ENCODE assay signal across 15 mouse cellular contexts in genomic region chr2:152617374-152617773, GRCm38 (mm10). TPM values are rescaled to one million over a fixed set of nuclear protein-coding genes. Genes with fewer than 3 reads are reported as not detected.
DNase-seq lines count a peak whose midpoint lies in the region; ATAC-seq and TF ChIP-seq lines count a peak whose summit lies in the region.
"Had no signal": no experiment of that assay in that cellular context is flagged by ENCODE, and none has a peak within 500 bp of the region (broad histone marks: within the 10 kb centered on the region; RNA-seq: fewer than 3 reads in every experiment).

No protein-coding gene starts in this region.

- DNase-seq in layer of hippocampus, adult 2 months (ENCODE audit: low spot score in 2 of 2) = no peak
- DNase-seq in layer of hippocampus, postnatal 10 days (ENCODE audit: low spot score in 2 of 2) = no peak
- peak; percentile 63 for DNase-seq in 416B (ENCODE audit: low read depth)
- peak; percentile 26 for DNase-seq in CD4-positive helper T cell, adult 2 months (ENCODE audit: low read depth, low spot score)
- peak; percentile 16 for DNase-seq in c-Kit-positive CD71-positive TER-119-negative erythroid progenitor cells, embryonic 14.5 days (ENCODE audit: low read depth)
- DNase-seq in right cerebral cortex, adult 18-20 months = no peak
- DNase-seq in forebrain, embryonic 10.5 days (ENCODE audit: extremely low spot score, low spot score) = no peak
- DNase-seq: kidney, postnatal 4 days had no signal

- peaks cover 10% of the 10 kb centered on the region for H3K4me1 ChIP-seq in forebrain, embryonic 10.5 days
- H3K4me1 ChIP-seq: embryonic facial prominence, embryonic 12.5 days had no signal

- no peaks in the 10 kb centered on the region for H3K9me3 ChIP-seq in forebrain, embryonic 10.5 days
- H3K9me3 ChIP-seq: embryonic facial prominence, embryonic 12.5 days; heart, embryonic 10.5 days had no signal

- no peak overlapping the region for H3K4me3 ChIP-seq in layer of hippocampus, adult 2 months
- no peak overlapping the region for H3K4me3 ChIP-seq in forebrain, embryonic 10.5 days
- H3K4me3 ChIP-seq: embryonic facial prominence, embryonic 12.5 days; heart, embryonic 10.5 days had no signal

- H3K27ac ChIP-seq in layer of hippocampus, adult 2 months = no peak overlapping the region
- H3K27ac ChIP-seq in forebrain, embryonic 10.5 days = no peak overlapping the region
- H3K27ac ChIP-seq: embryonic facial prominence, embryonic 12.5 days; heart, embryonic 10.5 days; hindbrain, embryonic 14.5 days; macrophage had no signal

- no peaks in the 10 kb centered on the region for H3K27me3 ChIP-seq in forebrain, embryonic 10.5 days (ENCODE audit: poor library complexity, severe bottlenecking)
- H3K27me3 ChIP-seq: embryonic facial prominence, embryonic 12.5 days had no signal

- peak; percentile 61 for TF ChIP-seq CTCF in layer of hippocampus, adult 2 months (conservative IDR thresholded peaks at IDR 0.05)

- H3K36me3 ChIP-seq in forebrain, embryonic 10.5 days (replicated peaks) = no peaks in the 10 kb centered on the region
- H3K36me3 ChIP-seq: embryonic facial prominence, embryonic 12.5 days; heart, embryonic 10.5 days had no signal

- 58% methylated on average over 5 of the region's 5 CpGs for whole genome bisulfite sequencing in forebrain, embryonic 10.5 days

- ATAC-seq in granulocyte monocyte progenitor cell, adult 5-6 weeks (replicated peaks; ENCODE audit: poor library complexity, severe bottlenecking) = no peak

RNA-seq across cellular contexts. Expression of gene Defb25, which starts 5.5 kb away (rescaled TPM):
- total RNA-seq in layer of hippocampus, adult 2 months (2021) = not detected
- not detected for total RNA-seq in layer of hippocampus, postnatal 10 days (2021)
- total RNA-seq in granulocyte monocyte progenitor cell, adult 5-6 weeks (2014; fragmentation: Nextera tagmentation) = not detected in 2 replicates
- not detected in 2 replicates for total RNA-seq in granulocyte monocyte progenitor cell, adult 5-6 weeks (2017)
- not detected in 2 replicates for polyA plus RNA-seq in forebrain, embryonic 10.5 days (2016; fragmentation: Nextera tagmentation; extraction: Ambion mirVana)
- total RNA-seq: left cerebral cortex, postnatal 36 days had no signal
- polyA plus RNA-seq: embryonic facial prominence, embryonic 12.5 days; heart, embryonic 10.5 days; hindbrain, embryonic 14.5 days; macrophage had no signal

RNA-seq across cellular contexts. Expression of gene Rem1, which starts 9.4 kb away (rescaled TPM):
- 1 to 10 TPM in 1 of 2 experiments, under 1 TPM in 1; 0.42 to 2.0 TPM for total RNA-seq in layer of hippocampus, adult 2 months (2021)
- under 1 TPM; 0.91 to 0.96 TPM for total RNA-seq in layer of hippocampus, postnatal 10 days (2021)
- 0.45 TPM in 1 of 2 replicates, not detected in the other for total RNA-seq in granulocyte monocyte progenitor cell, adult 5-6 weeks (2014; fragmentation: Nextera tagmentation)
- total RNA-seq in granulocyte monocyte progenitor cell, adult 5-6 weeks (2017) = not detected in 2 replicates
- polyA plus RNA-seq in forebrain, embryonic 10.5 days (2016; fragmentation: Nextera tagmentation; extraction: Ambion mirVana) = 0.16 and 0.18 TPM in 2 replicates
- polyA plus RNA-seq: macrophage had no signal

RNA-seq across cellular contexts. Expression of gene Defb36, which starts 13.2 kb away (rescaled TPM):
- not detected for total RNA-seq in layer of hippocampus, adult 2 months (2021)
- total RNA-seq in layer of hippocampus, postnatal 10 days (2021) = not detected
- not detected in 2 replicates for total RNA-seq in granulocyte monocyte progenitor cell, adult 5-6 weeks (2014; fragmentation: Nextera tagmentation)
- total RNA-seq in granulocyte monocyte progenitor cell, adult 5-6 weeks (2017) = not detected in 2 replicates
- polyA plus RNA-seq in forebrain, embryonic 10.5 days (2016; fragmentation: Nextera tagmentation; extraction: Ambion mirVana) = not detected in 2 replicates
- total RNA-seq: left cerebral cortex, postnatal 36 days had no signal
- polyA plus RNA-seq: embryonic facial prominence, embryonic 12.5 days; heart, embryonic 10.5 days; hindbrain, embryonic 14.5 days; macrophage; stomach, embryonic 16.5 days had no signal

RNA-seq across cellular contexts. Expression of gene Defb45, which starts 18.2 kb away (rescaled TPM):
- total RNA-seq in layer of hippocampus, adult 2 months (2021) = not detected
- not detected for total RNA-seq in layer of hippocampus, postnatal 10 days (2021)
- not detected in 2 replicates for total RNA-seq in granulocyte monocyte progenitor cell, adult 5-6 weeks (2014; fragmentation: Nextera tagmentation)
- not detected in 2 replicates for total RNA-seq in granulocyte monocyte progenitor cell, adult 5-6 weeks (2017)
- polyA plus RNA-seq in forebrain, embryonic 10.5 days (2016; fragmentation: Nextera tagmentation; extraction: Ambion mirVana) = not detected in 2 replicates
- total RNA-seq: left cerebral cortex, postnatal 36 days had no signal
- polyA plus RNA-seq: embryonic facial prominence, embryonic 12.5 days; heart, embryonic 10.5 days; hindbrain, embryonic 14.5 days; macrophage; stomach, embryonic 16.5 days had no signal

RNA-seq across cellular contexts. Expression of gene Defb19, which starts 37.3 kb away (rescaled TPM):
- total RNA-seq in layer of hippocampus, adult 2 months (2021) = not detected
- total RNA-seq in layer of hippocampus, postnatal 10 days (2021) = not detected
- total RNA-seq in granulocyte monocyte progenitor cell, adult 5-6 weeks (2014; fragmentation: Nextera tagmentation) = not detected in 2 replicates
- total RNA-seq in granulocyte monocyte progenitor cell, adult 5-6 weeks (2017) = not detected in 2 replicates
- not detected in 2 replicates for polyA plus RNA-seq in forebrain, embryonic 10.5 days (2016; fragmentation: Nextera tagmentation; extraction: Ambion mirVana)
- total RNA-seq: left cerebral cortex, postnatal 36 days had no signal
- polyA plus RNA-seq: embryonic facial prominence, embryonic 12.5 days; hindbrain, embryonic 14.5 days; macrophage; stomach, embryonic 16.5 days had no signal

Comparison
In these comparisons a context has a peak if more than half of its experiments do, and no peak if none do; other contexts are left out.
1. DNase-seq: peak in 416B (single experiment), CD4-positive helper T cell, adult 2 months (single experiment) and c-Kit-positive CD71-positive TER-119-negative erythroid progenitor cells, embryonic 14.5 days (single experiment); none in layer of hippocampus, adult 2 months (0 of 2), layer of hippocampus, postnatal 10 days (0 of 2), right cerebral cortex, adult 18-20 months (single experiment) and forebrain, embryonic 10.5 days (single experiment).